Mouse (Mus musculus) heart, adult 2 months (tissue): Measurements from ENCODE around the gene Secisbp2l.

Experiments used
- CTCF ChIP-seq: fragments of 200-600 bp; IDR thresholded peaks from 2 replicates; pipeline ENCODE4 v1.8.1; 2022; ENCODE audit warnings: antibody characterized with exemption, mild to moderate bottlenecking, moderate library complexity
- EP300 ChIP-seq: fragments of 200-500 bp; IDR thresholded peaks from 2 replicates; pipeline ENCODE4 v1.6.1; 2011; ENCODE audit warnings: low read depth, low read length, control low read depth; ENCODE audit not compliant: insufficient read depth
- POLR2A ChIP-seq: fragments of 200-500 bp; IDR thresholded peaks from 2 replicates; pipeline ENCODE4 v1.6.1; 2011; ENCODE audit warnings: mild to moderate bottlenecking, low read depth, low read length, control low read depth; ENCODE audit not compliant: insufficient read depth

DNA sequence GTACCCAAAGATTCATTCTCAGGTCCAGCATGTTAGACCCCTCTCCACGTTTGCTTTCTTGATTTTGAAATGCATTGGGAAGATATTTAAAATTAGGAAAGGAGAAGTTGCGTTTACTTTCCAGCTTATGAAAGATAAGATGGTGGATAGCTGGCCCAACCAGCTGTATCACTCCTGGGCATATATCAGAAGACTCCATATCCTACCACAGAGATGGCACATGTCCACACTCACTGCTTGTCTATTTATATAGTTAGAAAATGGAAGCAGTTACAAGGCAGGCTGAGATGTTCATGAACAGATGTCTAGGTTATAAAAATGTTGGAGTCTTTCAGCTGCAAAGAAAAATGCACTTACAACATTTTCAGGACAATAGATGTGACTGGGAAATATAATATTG, 28.7 kb upstream of the Secisbp2l start:
- TF ChIP-seq POLR2A (no peak), CTCF (no peak), EP300 (no peak)
